Mouse (Mus musculus) brown adipose tissue, adult 24 weeks (tissue): ENCODE results near the gene Tor3a. TPM values are rescaled to one million over a fixed set of nuclear protein-coding genes. Genes with fewer than 3 reads are reported as not detected.

Experiments used
- H3K27ac ChIP-seq: fragments of 200-500 bp; replicated peaks from 2 replicates; pipeline ENCODE4 v1.5.1; 2012; ENCODE audit warnings: low read depth, mild to moderate bottlenecking, low read length
- H3K4me1 ChIP-seq: fragments of 200-500 bp; 2 replicates; pipeline ENCODE4 v1.6.1; 2012; ENCODE audit warnings: low read length, mixed read lengths; ENCODE audit not compliant: control insufficient read depth, insufficient read depth, insufficient read length
- H3K4me3 ChIP-seq: fragments of 200-500 bp; 2 replicates; pipeline ENCODE4 v1.5.1; 2012; ENCODE audit warnings: low read depth, mild to moderate bottlenecking, low read length, moderate library complexity; ENCODE audit not compliant: insufficient read depth
- polyA plus RNA-seq: library from polyadenylated mRNA; stranded (reverse); fragments of >200 nt; gene quantifications from 2 replicates; pipeline ENCODE4 v1.2.4, GENCODE M21; 2012; ENCODE audit not compliant: missing spikeins, insufficient read depth, insufficient read length

Tor3a gene
- 6.2 and 7.7 TPM in 2 replicates for polyA plus RNA-seq

GRCm38 (mm10) chr1:156674195-156675000 lies at the start of gene Tor3a:
Gene Tor3a (minus strand): TSS chr1:156674356.
- Histone ChIP-seq H3K4me3 (peak within 1 kb of the TSS; percentile 75), H3K27ac (peak within 1 kb of the TSS; percentile 74), H3K4me1 (peaks cover 2% of the 10 kb centered on the region)

- H3K27ac ChIP-seq: no peak overlapping the region
- H3K4me1 ChIP-seq: peaks cover 3% of the 10 kb centered on the region; the same call in 1 of the 2 replicates
- H3K4me3 ChIP-seq: no peak overlapping the region
Observed at GRCm38 (mm10) chr1:156722089-156722488, 47.9 kb upstream of the Tor3a start.

GRCm38 (mm10) chr1:156720046-156720445 lies 45.9 kb upstream of the Tor3a start:
- H3K4me3 ChIP-seq: no peak overlapping the region
- peaks cover 5% of the 10 kb centered on the region; the same call in 1 of the 2 replicates for H3K4me1 ChIP-seq
- H3K27ac ChIP-seq: no peak overlapping the region

- Histone ChIP-seq H3K4me3 (peak within 1 kb of the TSS; percentile 85), H3K27ac (peak within 1 kb of the TSS; percentile 1), H3K4me1 (peaks cover 5% of the 10 kb centered on the region; the same call in 1 of the 2 replicates)
Observed at GRCm38 (mm10) chr1:156718950-156719805, 45.0 kb upstream of the Tor3a start, which contains the start of gene Fam20b. Gene Fam20b (minus strand): TSS chr1:156719086.

- peaks cover 5% of the 10 kb centered on the region; the same call in 1 of the 2 replicates for H3K4me1 ChIP-seq
- H3K27ac ChIP-seq: peak overlapping the region; percentile 1
- peak overlapping the region; percentile 85 for H3K4me3 ChIP-seq
Observed at GRCm38 (mm10) chr1:156718286-156718949, 44.3 kb upstream of the Tor3a start.

GRCm38 (mm10) chr1:156717751-156718285 lies 43.7 kb upstream of the Tor3a start:
- H3K4me3 ChIP-seq: peak overlapping the region; percentile 85
- peak overlapping the region; percentile 1; the same call in 1 of the 2 replicates for H3K27ac ChIP-seq
- H3K4me1 ChIP-seq: peaks cover 5% of the 10 kb centered on the region; the same call in 1 of the 2 replicates

GRCm38 (mm10) chr1:156716681-156717080 lies 42.5 kb upstream of the Tor3a start:
- H3K4me3 ChIP-seq: no peak overlapping the region
- H3K4me1 ChIP-seq: peaks cover 5% of the 10 kb centered on the region; the same call in 1 of the 2 replicates
- no peak overlapping the region for H3K27ac ChIP-seq

GRCm38 (mm10) chr1:156710472-156711098 lies 36.4 kb upstream of the Tor3a start:
- no peaks in the 10 kb centered on the region for H3K4me1 ChIP-seq
- H3K4me3 ChIP-seq: no peak overlapping the region
- H3K27ac ChIP-seq: no peak overlapping the region

- Histone ChIP-seq H3K4me3 (no peak overlapping the region), H3K27ac (no peak overlapping the region), H3K4me1 (no peaks in the 10 kb centered on the region)
Observed at GRCm38 (mm10) chr1:156708672-156709071, 34.5 kb upstream of the Tor3a start.

- Histone ChIP-seq H3K4me1 (no peaks in the 10 kb centered on the region), H3K4me3 (no peak overlapping the region)
Observed at GRCm38 (mm10) chr1:156705696-156706285, 31.6 kb upstream of the Tor3a start.

GRCm38 (mm10) chr1:156703444-156703843 lies 29.3 kb upstream of the Tor3a start:
- H3K27ac ChIP-seq: no peak overlapping the region

More at GRCm38 (mm10) chr1:156705696-156706285, 31.6 kb upstream of the Tor3a start:
- H3K27ac ChIP-seq: no peak overlapping the region

GRCm38 (mm10) chr1:156702151-156702550 lies 28.0 kb upstream of the Tor3a start:
- no peak overlapping the region for H3K27ac ChIP-seq
- H3K4me3 ChIP-seq: no peak overlapping the region
- H3K4me1 ChIP-seq: no peaks in the 10 kb centered on the region

More at GRCm38 (mm10) chr1:156703444-156703843, 29.3 kb upstream of the Tor3a start:
- Histone ChIP-seq H3K4me3 (no peak overlapping the region), H3K4me1 (no peaks in the 10 kb centered on the region)

GRCm38 (mm10) chr1:156686025-156686661 lies 12.0 kb upstream of the Tor3a start:
- H3K4me1 ChIP-seq: no peaks in the 10 kb centered on the region
- H3K4me3 ChIP-seq: no peak overlapping the region
- no peak overlapping the region for H3K27ac ChIP-seq
